Mouse (Mus musculus) cerebellum, postnatal 36 days (tissue): Measurements from ENCODE around the gene Slc15a3.

Experiments used
- DNase-seq, 2 experiments: peaks; one replicate each; pipeline ENCODE4 v3.0.0; 2021 to 2022; ENCODE audit warnings: mixed read lengths in 2 of 2

The Slc15a3 gene

GRCm38 (mm10) chr19:10869886-10870527 lies 30.5 kb downstream of the Slc15a3 start, which contains the start of gene Tmem132a:
Gene Tmem132a, minus strand, starts transcription at chr19:10869940.
- peak; percentile 43 to 71 for DNase-seq

- DNase-seq, result no peak
Measured at GRCm38 (mm10) chr19:10870676-10871075, 31.1 kb downstream of the Slc15a3 start.

GRCm38 (mm10) chr19:10871328-10871961 lies 31.9 kb downstream of the Slc15a3 start:
- peak in 1 of 2 experiments; percentile 51 for DNase-seq

- peak; percentile 65 to 76 for DNase-seq
Measured at GRCm38 (mm10) chr19:10878201-10878837, 38.8 kb downstream of the Slc15a3 start.

GRCm38 (mm10) chr19:10880085-10880974 lies 40.8 kb downstream of the Slc15a3 start:
- peak; percentile 65 to 70 for DNase-seq

GRCm38 (mm10) chr19:10880975-10881425 lies 41.5 kb downstream of the Slc15a3 start:
- no peak for DNase-seq

GRCm38 (mm10) chr19:10881426-10882154 lies 42.1 kb downstream of the Slc15a3 start, which contains the start of gene Tmem109:
Gene Tmem109, minus strand, starts transcription at chr19:10882001.
- peak; percentile 93 to 95 for DNase-seq

GRCm38 (mm10) chr19:10892201-10892600 lies 52.7 kb downstream of the Slc15a3 start:
- DNase-seq, result no peak

GRCm38 (mm10) chr19:10895016-10895528 lies 55.5 kb downstream of the Slc15a3 start, which contains the start of gene Prpf19:
Gene Prpf19, plus strand, starts transcription at chr19:10895231.
- DNase-seq, result peak; percentile 99 to 100

GRCm38 (mm10) chr19:10895708-10896107 lies 56.2 kb downstream of the Slc15a3 start:
- no peak for DNase-seq

GRCm38 (mm10) chr19:10896849-10897248 lies 57.3 kb downstream of the Slc15a3 start:
- no peak for DNase-seq

GRCm38 (mm10) chr19:10897491-10897890 lies 58.0 kb downstream of the Slc15a3 start:
- DNase-seq, result no peak

- DNase-seq, result no peak
Measured at GRCm38 (mm10) chr19:10900315-10900714, 60.8 kb downstream of the Slc15a3 start.

GRCm38 (mm10) chr19:10901046-10901445 lies 61.5 kb downstream of the Slc15a3 start:
- DNase-seq, result no peak

GRCm38 (mm10) chr19:10904512-10904911 lies 65.0 kb downstream of the Slc15a3 start:
- DNase-seq, result no peak

- peak in 1 of 2 experiments; percentile 21 for DNase-seq
Measured at GRCm38 (mm10) chr19:10904927-10905727, 65.6 kb downstream of the Slc15a3 start.

GRCm38 (mm10) chr19:10905728-10906000 lies 66.1 kb downstream of the Slc15a3 start:
- no peak for DNase-seq

- DNase-seq, result peak; percentile 64 to 65
Measured at GRCm38 (mm10) chr19:10907891-10908290, 68.4 kb downstream of the Slc15a3 start.
